Mouse (Mus musculus) layer of hippocampus, adult 18-20 months (tissue): ENCODE data around the gene Tmem178b. TPM values are rescaled to one million over a fixed set of nuclear protein-coding genes. Genes with fewer than 3 reads are reported as not detected.

Experiments
- DNase-seq, 2 experiments: peaks; one replicate each; pipeline ENCODE4 v3.0.0; 2022; ENCODE audit warnings: low spot score in 2 of 2
- total RNA-seq, 2 experiments: library from RNA; stranded (reverse); gene quantifications; 2 replicates each; pipeline ENCODE4 v1.2.3; 2021

The Tmem178b gene
- total RNA-seq, 2 experiments from 2014 or later, result 161 to 168 TPM

GRCm38 (mm10) chr6:40013407-40013806 lies 140.3 kb downstream of the Tmem178b start:
- DNase-seq, result no peak

- no peak for DNase-seq
These were observed 142.1 kb downstream of the Tmem178b start for GRCm38 (mm10) chr6:40015185-40015584.

- peak in 1 of 2 experiments; percentile 28 for DNase-seq
These were observed 142.8 kb downstream of the Tmem178b start for GRCm38 (mm10) chr6:40015711-40016460.

- DNase-seq, result no peak
These were observed 146.3 kb downstream of the Tmem178b start for GRCm38 (mm10) chr6:40019396-40019795.

- DNase-seq, result peak; percentile 62 to 87
These were observed 150.7 kb downstream of the Tmem178b start for GRCm38 (mm10) chr6:40023592-40024335.

- no peak for DNase-seq
These were observed 151.4 kb downstream of the Tmem178b start for GRCm38 (mm10) chr6:40024336-40024934.

GRCm38 (mm10) chr6:40032901-40033300 lies 159.8 kb downstream of the Tmem178b start:
- DNase-seq, result no peak

GRCm38 (mm10) chr6:40033935-40034334 lies 160.9 kb downstream of the Tmem178b start:
- DNase-seq, result no peak

GRCm38 (mm10) chr6:40048969-40049908 lies 176.2 kb downstream of the Tmem178b start:
- peak; percentile 56 to 84 for DNase-seq

GRCm38 (mm10) chr6:40049909-40050484 lies 176.9 kb downstream of the Tmem178b start:
- no peak for DNase-seq

- no peak for DNase-seq
These were observed 178.6 kb downstream of the Tmem178b start for GRCm38 (mm10) chr6:40051698-40052097.

GRCm38 (mm10) chr6:40052593-40052992 lies 179.5 kb downstream of the Tmem178b start:
- no peak for DNase-seq

GRCm38 (mm10) chr6:40059466-40059865 lies 186.4 kb downstream of the Tmem178b start:
- no peak for DNase-seq

- no peak for DNase-seq
These were observed 188.5 kb downstream of the Tmem178b start for GRCm38 (mm10) chr6:40061327-40062189.

- no peak for DNase-seq
These were observed 189.1 kb downstream of the Tmem178b start for GRCm38 (mm10) chr6:40062190-40062501.

- no peak for DNase-seq
These were observed 190.4 kb downstream of the Tmem178b start for GRCm38 (mm10) chr6:40063438-40063837.

- DNase-seq, result no peak
These were observed 190.8 kb downstream of the Tmem178b start for GRCm38 (mm10) chr6:40063899-40064298.

- DNase-seq, result no peak
These were observed 191.3 kb downstream of the Tmem178b start for GRCm38 (mm10) chr6:40064342-40064741.

GRCm38 (mm10) chr6:40068467-40068866 lies 195.4 kb downstream of the Tmem178b start:
- DNase-seq, result no peak

- DNase-seq, result peak; percentile 22 to 51
These were observed 197.9 kb downstream of the Tmem178b start for GRCm38 (mm10) chr6:40071007-40071406.
